Mouse (Mus musculus) gastrocnemius, adult 2 months (tissue): ENCODE measurements at regions not wholly inside any gene's neighbourhood (a gene's known extent, or its start where the extent isn't known, plus 50 kb on each side); places are given as distances from the start of the nearest gene placed in this dataset.

Source experiments
- DNase-seq: peaks from one replicate; pipeline ENCODE4 v3.0.0; 2022
- H3K27ac ChIP-seq: fragments of 200-600 bp; 2 replicates; pipeline ENCODE4 v1.8.1; 2022; ENCODE audit warnings: mild to moderate bottlenecking
- H3K4me3 ChIP-seq: fragments of 200-600 bp; 2 replicates; pipeline ENCODE4 v1.8.1; 2022; ENCODE audit warnings: mild to moderate bottlenecking, moderate library complexity
- CTCF ChIP-seq: fragments of 200-600 bp; IDR thresholded peaks from 2 replicates; pipeline ENCODE4 v1.8.1; 2022; ENCODE audit warnings: antibody characterized with exemption, mild to moderate bottlenecking, moderate library complexity
- intact Hi-C: fragments of 180-260 bp; cut with DNase I; formaldehyde crosslinking; loops from one replicate; pipeline ENCODE4 v1.15.1; 2025

GRCm38 (mm10) chr10:9005140-9005909 lies 119.5 kb upstream of the Sash1 start:
- Histone ChIP-seq H3K4me3 (no peak overlapping the region), H3K27ac (no peak overlapping the region)
- no peak for TF ChIP-seq CTCF
- intact Hi-C loops, result no loop called here
- DNase-seq, result no peak

GRCm38 (mm10) chr10:9002261-9002660 lies 116.4 kb upstream of the Sash1 start:
- intact Hi-C loops, result no loop called here
- DNase-seq, result no peak
- Histone ChIP-seq H3K27ac (no peak overlapping the region), H3K4me3 (no peak overlapping the region)
- no peak for TF ChIP-seq CTCF

GRCm38 (mm10) chr10:8998758-8999398 lies 113.0 kb upstream of the Sash1 start:
- TF ChIP-seq CTCF, result no peak
- Histone ChIP-seq H3K27ac (peak overlapping the region; percentile 5), H3K4me3 (no peak overlapping the region)
- DNase-seq, result no peak
- intact Hi-C loops, result no loop called here

GRCm38 (mm10) chr10:8998356-8998755 lies 112.5 kb upstream of the Sash1 start:
- TF ChIP-seq CTCF, result no peak
- no peak overlapping the region; the same call in 1 of the 2 replicates for H3K27ac ChIP-seq
- intact Hi-C loops, result no loop called here
- DNase-seq, result no peak
- H3K4me3 ChIP-seq, result no peak overlapping the region

GRCm38 (mm10) chr10:8995097-8995496 lies 109.2 kb upstream of the Sash1 start:
- intact Hi-C loops, result no loop called here
- DNase-seq, result no peak

GRCm38 (mm10) chr10:8986339-8986738 lies 100.5 kb upstream of the Sash1 start:
- no peak for DNase-seq
- H3K4me3 ChIP-seq, result no peak overlapping the region
- no peak overlapping the region for H3K27ac ChIP-seq
- intact Hi-C loops, result no loop called here
- no peak for TF ChIP-seq CTCF

More at GRCm38 (mm10) chr10:8995097-8995496, 109.2 kb upstream of the Sash1 start:
- Histone ChIP-seq H3K27ac (no peak overlapping the region), H3K4me3 (no peak overlapping the region)
- TF ChIP-seq CTCF, result no peak

GRCm38 (mm10) chr10:8983347-8983746 lies 97.5 kb upstream of the Sash1 start:
- intact Hi-C loops, result no loop called here
- H3K27ac ChIP-seq, result no peak overlapping the region
- no peak for DNase-seq
- no peak for TF ChIP-seq CTCF
- no peak overlapping the region for H3K4me3 ChIP-seq

- Histone ChIP-seq H3K4me3 (no peak overlapping the region), H3K27ac (no peak overlapping the region)
- no peak for DNase-seq
- no peak for TF ChIP-seq CTCF
- intact Hi-C loops, result no loop called here
Measured at GRCm38 (mm10) chr10:8980568-8980967, 94.7 kb upstream of the Sash1 start.

GRCm38 (mm10) chr10:8978595-8978994 lies 92.7 kb upstream of the Sash1 start:
- intact Hi-C loops, result no loop called here
- Histone ChIP-seq H3K27ac (no peak overlapping the region), H3K4me3 (no peak overlapping the region)

GRCm38 (mm10) chr10:8973934-8974333 lies 88.1 kb upstream of the Sash1 start:
- Histone ChIP-seq H3K4me3 (no peak overlapping the region), H3K27ac (no peak overlapping the region)
- intact Hi-C loops, result loop anchor here (5.0 kb wide), 1 partner anchor 232 kb away; no protein-coding TSS in a partner anchor
- DNase-seq, result no peak
- TF ChIP-seq CTCF, result peak; percentile 36; the same call in 1 of the 2 replicates

More at GRCm38 (mm10) chr10:8978595-8978994, 92.7 kb upstream of the Sash1 start:
- no peak for DNase-seq
- no peak for TF ChIP-seq CTCF

GRCm38 (mm10) chr10:8972789-8973551 lies 87.1 kb upstream of the Sash1 start:
- TF ChIP-seq CTCF, result no peak
- no peak overlapping the region for H3K4me3 ChIP-seq
- intact Hi-C loops, result loop anchor here (5.0 kb wide), 1 partner anchor 231 kb away; no protein-coding TSS in a partner anchor
- peak; percentile 32 for DNase-seq
- H3K27ac ChIP-seq, result peak overlapping the region; percentile 59

- DNase-seq, result no peak
- no peak for TF ChIP-seq CTCF
- intact Hi-C loops, result loop anchor here (5.0 kb wide), 1 partner anchor 229 kb away; no protein-coding TSS in a partner anchor
- Histone ChIP-seq H3K4me3 (no peak overlapping the region), H3K27ac (no peak overlapping the region)
Measured at GRCm38 (mm10) chr10:8970807-8971206, 84.9 kb upstream of the Sash1 start.

- no peak overlapping the region for H3K4me3 ChIP-seq
- intact Hi-C loops, result no loop called here
- 0 out of 2 replicates have a peak overlapping the region, but pooled peaks have one; percentile 43 for H3K27ac ChIP-seq
- no peak for TF ChIP-seq CTCF
- DNase-seq, result no peak
Measured at GRCm38 (mm10) chr10:8969586-8969985, 83.7 kb upstream of the Sash1 start.
